Mouse (Mus musculus) megakaryocyte, adult 5-6 weeks (primary cell): ENCODE data around the gene Cd300ld. TPM values are rescaled to one million over a fixed set of nuclear protein-coding genes. Genes with fewer than 3 reads are reported as not detected.
"Not testable (repeated sequence)": the region's sequence is repeated elsewhere in the genome, so short reads cannot be mapped to it uniquely, and the experiment has no call there.

ENCODE experiments used
- ATAC-seq: 2 replicates; pipeline ENCODE4 v1.8.0; 2016; ENCODE audit warnings: mild to moderate bottlenecking, inconsistent platforms; ENCODE audit not compliant: poor library complexity, severe bottlenecking
- total RNA-seq, 2 experiments: library from RNA; stranded (forward) in 1 of 2; stranded (reverse) in 1 of 2; fragments of 153-499, 151-499 nt in 1 of 2; fragments of 221-1000, 200-1000 nt in 1 of 2; gene quantifications; 2 replicates each; pipeline versions ENCODE4 v1.2.3 to v1.2.4; 2015 to 2017

Cd300ld gene
- total RNA-seq (2015), result 28.7 and 33.7 TPM in 2 replicates
- total RNA-seq (2017), result 28.9 and 30.5 TPM in 2 replicates

DNA sequence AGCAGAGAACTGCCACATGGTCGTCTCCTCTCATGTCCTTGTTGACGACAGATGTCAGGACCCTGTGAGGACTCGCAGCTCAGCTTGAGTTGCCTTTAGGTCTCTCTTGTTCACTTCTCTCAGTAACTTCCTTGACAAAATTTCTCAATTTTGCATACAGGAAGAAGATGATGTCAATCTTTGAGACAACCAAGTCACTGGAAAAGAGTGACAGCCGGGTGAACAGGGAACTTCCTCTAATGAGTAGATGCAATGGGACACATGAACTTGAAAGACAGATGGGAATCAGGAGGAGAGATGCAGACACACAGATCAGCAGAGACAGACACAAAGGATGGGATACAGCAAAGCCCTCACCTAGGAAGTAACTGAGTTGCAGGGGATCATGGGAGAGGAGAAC, at the start of gene Cd300ld:
Cd300ld (minus strand) TSS at position 130 of the 400 bp plus-strand sequence.
- peak; percentile 93 for ATAC-seq

DNA sequence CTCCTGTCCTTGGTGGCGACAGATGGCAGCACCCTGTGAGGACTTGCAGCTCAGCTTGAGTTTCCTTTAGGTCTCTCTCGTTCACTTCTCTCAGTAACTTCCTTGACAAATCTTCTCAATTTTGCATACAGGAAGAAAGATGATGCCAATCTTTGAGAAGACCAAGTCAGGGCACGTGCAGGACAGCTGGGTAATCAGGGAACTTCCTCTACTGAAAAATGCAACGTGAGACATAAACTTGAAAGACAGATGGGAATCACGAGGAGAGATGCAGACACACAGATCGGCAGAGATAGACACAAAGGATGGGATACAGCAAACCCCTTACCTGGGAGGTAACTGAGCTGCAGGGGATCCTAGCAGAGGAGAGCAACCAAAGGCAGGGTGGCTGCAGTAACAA, 47.9 kb upstream of the Cd300ld start, which contains the start of gene Cd300ld5:
Cd300ld5 (minus strand) TSS at position 101 of the 400 bp plus-strand sequence.
- ATAC-seq, result not testable (repeated sequence)

DNA sequence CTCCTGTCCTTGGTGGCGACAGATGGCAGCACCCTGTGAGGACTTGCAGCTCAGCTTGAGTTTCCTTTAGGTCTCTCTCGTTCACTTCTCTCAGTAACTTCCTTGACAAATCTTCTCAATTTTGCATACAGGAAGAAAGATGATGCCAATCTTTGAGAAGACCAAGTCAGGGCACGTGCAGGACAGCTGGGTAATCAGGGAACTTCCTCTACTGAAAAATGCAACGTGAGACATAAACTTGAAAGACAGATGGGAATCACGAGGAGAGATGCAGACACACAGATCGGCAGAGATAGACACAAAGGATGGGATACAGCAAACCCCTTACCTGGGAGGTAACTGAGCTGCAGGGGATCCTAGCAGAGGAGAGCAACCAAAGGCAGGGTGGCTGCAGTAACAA, 37.2 kb upstream of the Cd300ld start, which contains the start of gene Cd300ld4:
Cd300ld4 (minus strand) TSS at position 101 of the 400 bp plus-strand sequence.
- ATAC-seq, result not testable (repeated sequence)

DNA sequence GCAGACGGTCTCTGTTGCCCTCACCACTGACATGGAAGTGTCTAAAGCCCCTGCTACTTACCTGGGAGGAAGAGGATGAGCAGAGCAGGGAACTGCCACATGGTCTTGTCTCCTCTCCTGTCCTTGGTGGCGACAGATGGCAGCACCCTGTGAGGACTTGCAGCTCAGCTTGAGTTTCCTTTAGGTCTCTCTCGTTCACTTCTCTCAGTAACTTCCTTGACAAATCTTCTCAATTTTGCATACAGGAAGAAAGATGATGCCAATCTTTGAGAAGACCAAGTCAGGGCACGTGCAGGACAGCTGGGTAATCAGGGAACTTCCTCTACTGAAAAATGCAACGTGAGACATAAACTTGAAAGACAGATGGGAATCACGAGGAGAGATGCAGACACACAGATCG, 26.4 kb upstream of the Cd300ld start, which contains the start of gene Cd300ld2:
Cd300ld2 (minus strand) TSS at position 101 of the 400 bp plus-strand sequence.
- ATAC-seq, result not testable (repeated sequence)

DNA sequence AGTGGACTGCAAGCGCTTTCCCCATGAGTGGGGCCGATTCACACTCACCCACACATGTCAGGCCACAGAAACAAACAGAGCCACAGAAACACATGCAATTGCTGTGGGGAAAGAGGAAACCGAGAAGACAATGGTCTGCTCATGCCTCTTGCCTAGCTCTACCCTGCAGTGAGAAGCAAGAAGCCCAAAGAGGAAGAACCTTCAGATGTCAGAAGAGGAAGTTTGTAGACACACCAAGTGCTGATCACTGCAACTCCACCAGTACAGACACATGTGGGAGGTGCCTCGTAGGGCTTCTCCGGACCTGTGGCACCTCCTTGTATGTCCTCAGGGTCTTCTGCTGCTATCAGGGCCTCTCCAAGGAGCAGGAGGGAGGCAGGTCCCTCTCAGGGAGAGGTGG, 14.3 kb upstream of the Cd300ld start:
- peak; percentile 85 for ATAC-seq

DNA sequence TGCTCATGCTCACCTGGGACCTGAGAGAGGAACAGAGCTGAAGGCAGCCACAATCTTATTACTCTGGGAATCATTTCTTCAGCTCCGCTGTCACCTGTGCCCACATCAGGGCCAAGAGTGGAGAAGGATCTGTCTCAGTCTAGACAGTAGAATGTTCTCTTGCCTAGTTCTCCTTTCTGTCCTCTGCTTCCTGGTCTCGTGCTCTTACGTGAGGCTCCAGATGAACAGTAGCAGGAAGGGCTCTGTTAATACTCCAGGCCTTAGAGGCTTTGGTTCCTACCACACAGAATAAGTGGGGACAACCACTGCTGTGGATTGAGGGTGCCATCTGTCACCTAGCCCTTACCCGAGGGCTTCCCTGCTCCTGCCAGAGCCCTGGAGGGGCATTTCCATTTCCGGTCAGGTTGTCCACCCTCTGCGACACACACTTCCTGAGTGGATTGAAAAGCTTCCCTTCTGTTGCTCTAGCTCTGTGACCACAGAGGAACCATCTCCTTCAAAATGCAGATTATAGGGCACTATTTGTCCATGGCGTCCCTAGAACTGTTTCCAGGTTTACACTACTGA, 11.8 kb upstream of the Cd300ld start, which contains the start of gene Cd300c2:
Cd300c2 (minus strand) TSS at position 407 of the 567 bp plus-strand sequence.
- ATAC-seq, result peak; percentile 57

DNA sequence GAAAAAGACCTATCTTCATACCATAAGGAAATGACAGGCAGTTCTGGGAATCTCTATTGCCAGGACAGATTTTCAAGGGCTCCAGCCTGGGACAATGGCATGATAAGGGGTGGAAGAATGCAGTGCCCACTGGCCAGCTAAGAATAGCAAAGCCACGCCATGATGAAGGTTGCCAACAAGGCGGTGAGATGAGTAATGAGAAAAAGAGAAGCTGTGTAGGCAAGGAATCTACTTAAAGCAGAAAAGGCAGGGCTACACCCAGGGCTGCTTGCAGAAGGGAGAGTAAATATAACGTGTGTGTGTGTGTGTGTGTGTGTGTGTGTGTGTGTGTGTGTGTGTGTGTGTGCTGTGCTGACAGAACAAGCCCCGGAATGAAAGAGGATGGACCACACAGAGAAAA, 7.9 kb downstream of the Cd300ld start:
- no peak for ATAC-seq

DNA sequence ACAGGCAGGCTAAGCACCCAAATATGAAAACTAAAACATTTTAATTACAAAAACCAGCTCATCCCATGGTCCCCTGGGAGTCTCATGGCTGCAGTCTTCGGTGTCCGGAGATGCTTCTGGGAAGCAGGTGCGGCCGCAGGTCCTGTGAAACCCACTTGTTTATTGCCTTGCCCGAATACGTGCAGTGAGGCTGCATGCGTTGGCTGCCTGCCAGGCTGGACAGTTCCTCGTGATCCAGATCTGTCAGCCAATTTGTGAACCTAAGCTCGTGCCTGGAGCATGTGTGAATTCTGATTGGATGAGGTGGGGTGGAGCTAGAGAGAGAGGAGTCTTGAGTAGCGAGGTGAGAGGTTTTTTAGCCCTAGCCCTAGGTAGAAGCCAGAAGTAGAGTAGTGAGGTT, 17.0 kb downstream of the Cd300ld start:
- ATAC-seq, result no peak

DNA sequence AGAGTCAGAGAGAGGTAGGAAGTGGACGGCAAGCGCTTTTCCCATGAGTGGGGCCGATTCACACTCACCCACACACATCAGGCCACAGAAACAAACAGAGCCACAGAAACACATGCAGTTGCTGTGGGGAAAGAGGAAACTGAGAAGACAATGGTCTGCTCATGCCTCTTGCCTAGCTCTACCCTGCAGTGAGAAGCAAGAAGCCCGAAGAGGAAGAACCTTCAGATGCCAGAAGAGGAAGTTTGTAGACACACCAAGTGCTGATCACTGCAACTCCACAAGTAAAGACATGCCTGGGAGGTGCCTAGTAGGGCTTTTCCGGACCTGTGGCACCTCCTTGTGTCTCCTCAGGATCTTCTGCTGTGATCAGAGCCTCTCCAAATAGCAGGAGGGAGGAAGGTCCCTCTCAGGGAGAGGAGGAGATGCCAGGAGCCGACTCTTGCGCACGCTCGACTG, 20.9 kb downstream of the Cd300ld start, which contains the start of gene Cd300c:
Cd300c (minus strand) TSS at position 406 of the 456 bp plus-strand sequence.
- peak; percentile 86 for ATAC-seq

DNA sequence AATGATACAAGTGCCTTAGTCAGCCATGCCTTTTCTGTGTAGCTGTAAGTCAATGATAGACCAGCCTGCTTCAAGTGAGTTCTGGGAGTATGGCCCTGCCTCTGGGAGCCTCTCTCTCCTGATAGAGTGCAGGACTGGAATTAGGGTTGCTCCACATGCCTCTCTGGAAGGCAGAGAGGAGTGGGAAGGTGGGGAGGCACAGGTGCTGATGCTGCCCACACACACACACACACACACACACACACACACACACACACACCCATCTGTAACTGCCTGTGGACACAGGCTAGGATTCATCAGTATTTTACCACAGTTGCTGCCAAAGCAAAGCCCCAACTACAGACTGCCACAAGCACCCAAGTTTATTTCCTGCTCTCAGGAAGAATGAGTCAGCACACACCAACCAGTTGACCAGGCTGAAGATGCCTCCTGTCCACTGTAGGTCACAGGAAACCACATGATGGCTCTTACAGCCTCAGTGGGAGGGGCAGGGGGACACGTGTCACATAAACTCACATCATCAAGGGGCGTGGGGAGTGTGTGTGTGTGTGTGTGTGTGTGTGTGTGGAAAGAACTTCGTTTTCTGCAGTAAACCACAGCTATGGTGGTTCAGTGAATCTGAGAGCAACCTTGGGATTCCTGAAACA, 24.4 kb downstream of the Cd300ld start:
- ATAC-seq, result peak; percentile 93

DNA sequence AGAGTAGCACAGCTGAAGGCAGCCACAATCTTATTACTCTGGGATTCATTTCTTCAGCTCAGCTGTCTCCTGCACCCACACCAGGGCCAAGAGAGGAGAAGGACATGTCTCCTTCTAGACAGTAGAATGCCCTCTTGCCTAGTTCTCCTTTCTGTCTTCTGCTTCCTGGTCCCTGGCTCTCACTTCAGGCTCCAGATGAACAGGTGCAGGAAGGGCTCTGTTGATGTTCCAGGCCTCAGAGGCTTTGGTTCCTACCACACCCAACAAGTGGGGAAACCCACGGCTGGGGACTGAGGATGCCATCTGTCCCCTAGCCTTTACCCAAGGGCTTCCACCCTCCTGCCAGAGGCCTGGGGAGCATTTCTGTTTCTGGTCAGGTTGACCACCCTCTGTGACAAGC, 29.4 kb downstream of the Cd300ld start:
- ATAC-seq, result peak; percentile 77

DNA sequence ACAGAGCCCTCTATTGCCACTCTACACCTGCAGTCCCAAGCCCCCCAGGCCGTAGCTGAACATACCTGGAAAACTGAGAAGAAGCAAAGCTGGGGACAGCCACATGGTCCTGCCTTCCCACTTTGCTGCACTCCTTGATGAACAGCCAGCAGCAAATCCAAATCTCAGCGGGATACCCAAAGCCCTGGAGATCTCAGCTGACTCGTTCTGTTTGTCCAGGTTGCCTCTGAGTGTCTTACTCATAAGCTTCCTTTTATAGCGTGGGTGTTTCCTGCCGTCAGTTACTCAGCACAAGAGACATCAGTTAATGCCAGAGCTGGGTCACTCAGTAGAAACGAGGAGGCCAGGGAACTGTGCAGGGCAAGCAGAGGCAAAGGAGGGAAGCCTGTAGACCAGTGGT, 55.6 kb downstream of the Cd300ld start, which contains the start of gene Cd300lb:
Cd300lb (minus strand) TSS at position 243 of the 400 bp plus-strand sequence.
- peak; percentile 55 for ATAC-seq

DNA sequence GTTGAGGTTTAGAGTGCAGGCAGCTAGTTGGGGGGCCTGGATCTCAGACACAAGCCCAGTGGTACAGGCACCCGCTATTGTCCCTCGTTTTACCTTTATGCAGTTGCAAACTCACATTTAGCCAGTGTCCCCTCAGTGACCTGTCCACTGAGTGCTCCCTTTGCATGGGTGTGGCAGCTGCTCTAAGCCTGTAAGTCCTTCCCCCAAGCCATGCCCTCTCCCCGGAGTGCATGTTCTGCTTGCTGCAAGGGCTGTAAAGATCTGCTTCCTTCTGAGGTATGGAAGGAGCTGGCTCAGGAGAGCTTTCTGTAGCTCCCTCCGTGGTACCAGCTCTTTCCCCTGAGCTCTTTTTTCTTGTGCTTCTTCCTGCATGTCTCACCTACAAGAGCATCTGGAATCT, 56.1 kb downstream of the Cd300ld start:
- peak; percentile 61 for ATAC-seq

Other genes with a start within 250 kb of the Cd300ld start
- 0.16 and 0.27 TPM in 2 replicates for gene Kif19a, start 224.5 kb downstream of the Cd300ld start, total RNA-seq (2015)
- gene Kif19a, start 224.5 kb downstream of the Cd300ld start, total RNA-seq (2017), result 0.11 and 0.69 TPM in 2 replicates
- gene Btbd17, start 194.0 kb downstream of the Cd300ld start, total RNA-seq (2015), result not detected in 2 replicates
- gene Btbd17, start 194.0 kb downstream of the Cd300ld start, total RNA-seq (2017), result not detected in 2 replicates
- gene Gpr142, start 191.0 kb downstream of the Cd300ld start, total RNA-seq (2015), result not detected in 2 replicates
- not detected in 2 replicates for gene Gpr142, start 191.0 kb downstream of the Cd300ld start, total RNA-seq (2017)
- 0.04 and 0.32 TPM in 2 replicates for gene Gprc5c, start 138.8 kb downstream of the Cd300ld start, total RNA-seq (2015)
- 0.37 and 0.89 TPM in 2 replicates for gene Gprc5c, start 138.8 kb downstream of the Cd300ld start, total RNA-seq (2017)
- gene Cd300a, start 99.9 kb downstream of the Cd300ld start, total RNA-seq (2015), result 38.1 and 38.5 TPM in 2 replicates
- gene Cd300a, start 99.9 kb downstream of the Cd300ld start, total RNA-seq (2017), result 71.1 and 83.8 TPM in 2 replicates
- 107 TPM in 2 replicates for gene Cd300lb, start 55.5 kb downstream of the Cd300ld start, total RNA-seq (2015)
- gene Cd300lb, start 55.5 kb downstream of the Cd300ld start, total RNA-seq (2017), result 82.9 and 97.3 TPM in 2 replicates
- 8.6 and 13.3 TPM in 2 replicates for gene Cd300c, start 20.8 kb downstream of the Cd300ld start, total RNA-seq (2015)
- 1.3 and 3.1 TPM in 2 replicates for gene Cd300c, start 20.8 kb downstream of the Cd300ld start, total RNA-seq (2017)
- 30.8 and 36.3 TPM in 2 replicates for gene Cd300c2, start 12.0 kb upstream of the Cd300ld start, total RNA-seq (2015)
- gene Cd300c2, start 12.0 kb upstream of the Cd300ld start, total RNA-seq (2017), result 23.7 and 26.5 TPM in 2 replicates
- gene Cd300ld2, start 26.3 kb upstream of the Cd300ld start, total RNA-seq (2015), result not detected in 2 replicates
- not detected in 2 replicates for gene Cd300ld2, start 26.3 kb upstream of the Cd300ld start, total RNA-seq (2017)
- 2.2 TPM in 1 of 2 replicates, not detected in the other for gene Cd300ld4, start 37.1 kb upstream of the Cd300ld start, total RNA-seq (2015)
- not detected in 2 replicates for gene Cd300ld4, start 37.1 kb upstream of the Cd300ld start, total RNA-seq (2017)
- 1.1 TPM in 1 of 2 replicates, not detected in the other for gene Cd300ld5, start 47.8 kb upstream of the Cd300ld start, total RNA-seq (2015)
- not detected in 2 replicates for gene Cd300ld5, start 47.8 kb upstream of the Cd300ld start, total RNA-seq (2017)
- gene Cd300ld3, start 58.5 kb upstream of the Cd300ld start, total RNA-seq (2015), result 23.8 and 26.2 TPM in 2 replicates
- gene Cd300ld3, start 58.5 kb upstream of the Cd300ld start, total RNA-seq (2017), result 6.7 and 7.6 TPM in 2 replicates
- gene Cd300e, start 72.3 kb upstream of the Cd300ld start, total RNA-seq (2015), result 1.7 and 2.6 TPM in 2 replicates
- 0.61 and 1.7 TPM in 2 replicates for gene Cd300e, start 72.3 kb upstream of the Cd300ld start, total RNA-seq (2017)
- gene Rab37, start 101.5 kb upstream of the Cd300ld start, total RNA-seq (2015), result 4.8 and 6.2 TPM in 2 replicates
- gene Rab37, start 101.5 kb upstream of the Cd300ld start, total RNA-seq (2017), result 8.9 and 15.0 TPM in 2 replicates
- gene Cd300lf, start 144.1 kb upstream of the Cd300ld start, total RNA-seq (2015), result 22.9 and 25.7 TPM in 2 replicates
- gene Cd300lf, start 144.1 kb upstream of the Cd300ld start, total RNA-seq (2017), result 28.1 and 46.6 TPM in 2 replicates
- 77.6 and 92.0 TPM in 2 replicates for gene Slc9a3r1, start 173.4 kb upstream of the Cd300ld start, total RNA-seq (2015)
- gene Slc9a3r1, start 173.4 kb upstream of the Cd300ld start, total RNA-seq (2017), result 87.5 and 88.7 TPM in 2 replicates
- gene Tmem104, start 197.6 kb upstream of the Cd300ld start, total RNA-seq (2015), result 23.9 and 25.7 TPM in 2 replicates
- 6.1 and 8.7 TPM in 2 replicates for gene Tmem104, start 197.6 kb upstream of the Cd300ld start, total RNA-seq (2017)
- gene Nat9, start 197.9 kb upstream of the Cd300ld start, total RNA-seq (2015), result 16.1 and 17.7 TPM in 2 replicates
- gene Nat9, start 197.9 kb upstream of the Cd300ld start, total RNA-seq (2017), result 23.9 and 36.1 TPM in 2 replicates